Mouse (Mus musculus) liver, adult 2 months (tissue): ENCODE measurements around the gene Cobl.

ENCODE experiments used
- CTCF ChIP-seq: fragments of 200-500 bp; IDR thresholded peaks from 2 replicates; pipeline ENCODE4 v1.5.1; 2011; ENCODE audit warnings: low read depth, low read length, control low read depth
- POLR2A ChIP-seq: fragments of 200-500 bp; IDR thresholded peaks from 2 replicates; pipeline ENCODE4 v1.6.1; 2011; ENCODE audit warnings: low read length, control low read depth; ENCODE audit not compliant: insufficient read depth; ENCODE audit errors: extremely low read depth

GRCm38 (mm10) chr11:12336145-12336544, 128.6 kb downstream of the Cobl start:
- no peak for TF ChIP-seq CTCF
- no peak for TF ChIP-seq POLR2A
